Mouse (Mus musculus): ENCODE results near the gene Heatr5a.

Heatr5a gene

DNA sequence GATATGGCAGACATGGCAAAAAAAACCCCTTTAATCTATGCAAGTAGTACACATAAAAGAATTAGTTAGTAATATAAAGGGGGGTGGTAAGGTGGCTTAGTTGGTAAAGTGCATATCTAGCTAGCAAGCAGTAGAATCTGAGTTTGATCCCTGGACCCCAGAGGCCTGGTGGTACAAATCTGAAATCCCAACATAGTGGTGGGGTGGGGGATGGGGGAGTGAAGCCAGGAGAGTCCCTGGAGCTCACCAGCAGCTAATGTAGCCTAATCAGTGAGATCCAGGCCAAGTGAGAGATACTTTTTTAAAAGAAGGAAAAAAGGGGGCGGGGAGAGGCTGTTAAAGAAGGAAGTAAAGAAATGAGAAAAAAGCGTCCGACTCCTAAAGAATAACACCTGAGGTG lies 120.0 kb downstream of the Heatr5a start:
- intact Hi-C loops (cut with DNase I) = no loop called here

DNA sequence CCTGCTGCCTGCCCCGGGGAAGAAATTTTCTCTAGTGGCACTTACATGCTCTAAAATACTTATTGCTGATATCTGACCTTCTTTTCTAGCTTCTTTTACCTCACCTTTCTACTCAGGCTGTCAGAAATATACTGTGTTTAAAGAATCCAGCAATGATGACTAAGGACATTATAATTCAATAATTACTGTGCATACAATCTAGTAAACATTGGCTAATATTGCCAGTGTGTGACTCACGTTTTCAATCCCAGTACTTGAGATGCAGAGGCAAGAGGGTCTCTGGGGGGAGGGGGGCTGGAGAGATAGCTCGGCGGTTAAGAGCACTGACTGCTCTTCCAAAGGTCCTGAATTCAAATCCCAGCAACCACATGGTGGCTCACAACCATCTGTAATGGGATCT lies 120.8 kb downstream of the Heatr5a start:
- intact Hi-C loops (cut with DNase I) = no loop called here

DNA sequence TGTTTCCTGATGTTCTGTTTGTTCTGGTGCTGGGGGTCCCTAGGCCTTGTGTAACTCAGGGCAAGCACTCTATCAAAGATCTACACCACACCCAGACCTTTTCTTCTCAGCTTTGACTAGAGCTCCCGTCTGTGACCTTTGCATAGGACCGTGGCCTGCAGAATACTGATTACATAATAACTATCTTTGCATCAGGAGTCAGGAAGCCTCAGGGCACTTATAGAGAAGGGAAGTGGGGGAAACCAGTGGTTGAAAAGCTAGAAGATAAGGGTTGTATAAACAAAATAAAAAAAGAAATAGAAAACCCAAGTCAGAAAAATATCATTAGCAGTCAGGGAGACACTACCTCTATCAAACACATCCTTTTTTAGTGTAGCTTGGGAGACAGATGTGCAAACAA lies 121.2 kb downstream of the Heatr5a start:
- intact Hi-C loops (cut with DNase I) = loop anchor here (5.0 kb wide), 1 partner anchor 32 kb away; no protein-coding TSS in a partner anchor

DNA sequence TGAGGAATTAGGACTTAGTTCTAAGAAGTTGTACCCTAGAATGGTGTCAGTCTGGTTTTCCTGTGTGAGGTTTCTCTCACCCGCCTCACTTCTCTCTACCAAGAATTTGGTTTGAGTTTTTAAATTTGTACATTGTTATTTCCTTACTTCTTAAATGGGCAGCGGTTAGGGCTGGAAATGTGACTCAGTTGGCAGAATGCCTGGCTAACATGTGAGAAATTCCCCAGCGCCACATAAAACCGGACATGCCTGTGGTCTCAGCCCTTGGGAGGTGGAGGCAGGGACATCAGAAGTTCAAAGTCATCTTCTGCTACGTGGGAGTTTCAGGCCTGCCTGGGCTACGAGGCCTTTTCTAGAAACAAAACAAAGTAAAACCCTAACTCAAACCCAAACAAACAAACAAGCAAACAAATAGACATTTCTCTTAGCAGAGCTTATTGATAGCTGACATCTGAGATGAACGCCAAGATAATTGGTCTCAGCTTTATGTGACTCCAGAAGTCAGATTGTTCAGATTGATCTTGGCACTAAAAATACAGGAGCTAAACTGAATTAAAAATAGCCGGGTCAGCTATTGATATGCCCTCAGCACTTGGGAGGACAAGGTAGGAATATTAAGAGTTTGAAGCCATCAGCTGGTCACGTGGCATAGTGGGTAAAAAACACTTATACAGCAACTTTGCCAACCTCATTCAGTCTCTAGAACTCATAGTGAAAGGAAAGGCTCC lies 123.0 kb downstream of the Heatr5a start:
- intact Hi-C loops (cut with DNase I) = loop anchor here (5.0 kb wide), 1 partner anchor 34 kb away; no protein-coding TSS in a partner anchor

DNA sequence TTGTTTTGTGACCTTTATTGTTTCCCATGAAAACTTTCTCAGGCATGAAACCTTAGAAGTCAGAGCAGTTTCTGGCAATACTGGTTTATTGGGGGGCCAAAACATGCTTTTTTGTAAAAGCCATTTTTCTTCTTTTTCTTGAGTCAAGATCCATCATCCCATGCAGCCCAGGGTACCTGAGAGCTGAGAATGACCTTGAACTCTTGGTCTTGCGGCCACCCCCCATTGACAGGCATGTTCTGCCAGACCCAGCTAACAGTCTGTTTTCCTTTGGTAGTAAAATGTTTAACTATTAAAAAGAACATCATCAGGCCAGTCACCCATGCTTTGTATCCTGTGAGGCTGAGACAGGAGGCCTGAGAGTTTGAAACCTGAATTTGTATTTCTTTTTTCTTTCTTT lies 125.9 kb downstream of the Heatr5a start:
- intact Hi-C loops (cut with DNase I) = loop anchor here (5.0 kb wide), 1 partner anchor 37 kb away; no protein-coding TSS in a partner anchor

DNA sequence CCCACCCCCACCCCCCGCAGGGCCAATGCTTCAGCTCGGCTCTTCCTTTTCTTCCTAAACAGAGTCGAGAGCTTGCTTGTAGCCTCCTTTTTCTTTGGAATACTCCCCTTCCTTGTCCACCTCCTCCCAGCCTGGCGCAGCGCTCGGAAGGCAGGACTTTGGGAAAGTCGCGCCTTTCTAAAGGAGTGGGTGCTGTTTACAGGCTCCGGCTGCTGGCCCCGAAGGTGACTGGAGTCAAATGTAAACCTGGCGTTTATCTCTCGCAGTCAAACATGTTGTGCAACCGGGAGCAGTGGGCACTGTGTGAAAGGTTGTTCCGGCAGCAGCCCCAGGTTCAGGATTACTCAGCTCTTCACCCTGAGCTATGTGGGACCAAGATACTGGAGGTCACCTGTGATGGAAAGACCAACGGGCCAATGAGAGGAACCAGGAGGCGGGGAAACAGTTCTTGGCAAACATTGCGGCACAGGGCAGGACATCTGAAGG lies 126.3 kb downstream of the Heatr5a start:
- intact Hi-C loops (cut with DNase I) = loop anchor here (5.0 kb wide), 1 partner anchor 37 kb away; no protein-coding TSS in a partner anchor

DNA sequence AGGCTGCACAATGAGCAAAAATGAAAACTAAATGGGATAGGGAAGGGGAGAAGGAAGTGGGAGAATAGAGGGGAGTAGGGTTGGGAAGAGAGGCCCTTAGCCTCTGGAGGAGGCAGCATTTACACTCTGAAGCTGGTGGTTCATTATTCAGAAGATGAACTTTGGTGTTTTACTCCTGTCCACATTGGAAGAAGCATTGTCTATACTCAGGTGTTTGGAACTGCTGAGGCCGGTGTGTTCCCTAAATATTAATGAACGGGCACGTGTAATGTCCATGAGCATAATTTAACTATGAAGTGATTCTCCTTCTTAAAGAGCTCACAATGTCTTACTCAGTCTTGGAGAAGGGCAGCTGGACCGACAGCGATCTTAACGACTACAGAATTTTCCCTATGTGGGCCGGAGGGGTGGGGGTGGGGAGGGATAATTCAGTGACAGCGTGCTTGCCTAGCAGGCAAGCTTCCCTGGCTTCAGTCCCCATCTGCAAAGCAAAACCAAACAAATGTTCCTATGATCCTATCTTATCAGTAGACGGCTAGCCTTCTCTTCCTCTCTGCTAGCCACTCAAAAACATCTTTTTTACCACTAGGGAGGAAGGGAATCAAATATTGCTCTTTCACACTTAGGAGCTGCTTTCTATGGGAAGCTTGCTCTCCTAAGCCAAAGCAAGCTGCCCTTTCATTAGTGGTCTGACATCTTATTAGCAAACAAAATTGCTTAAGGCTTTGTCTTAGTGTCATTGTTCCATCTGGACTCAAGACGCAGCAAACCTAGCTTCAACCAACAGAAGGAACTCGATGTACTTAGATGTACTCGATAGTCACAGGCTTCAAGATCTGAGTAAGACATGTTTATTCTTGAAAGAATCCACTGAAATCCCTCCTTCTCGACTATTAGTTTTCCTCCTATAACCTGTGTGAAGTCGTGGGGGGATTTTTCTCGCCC lies 127.3 kb downstream of the Heatr5a start:
- intact Hi-C loops (cut with DNase I) = no loop called here

DNA sequence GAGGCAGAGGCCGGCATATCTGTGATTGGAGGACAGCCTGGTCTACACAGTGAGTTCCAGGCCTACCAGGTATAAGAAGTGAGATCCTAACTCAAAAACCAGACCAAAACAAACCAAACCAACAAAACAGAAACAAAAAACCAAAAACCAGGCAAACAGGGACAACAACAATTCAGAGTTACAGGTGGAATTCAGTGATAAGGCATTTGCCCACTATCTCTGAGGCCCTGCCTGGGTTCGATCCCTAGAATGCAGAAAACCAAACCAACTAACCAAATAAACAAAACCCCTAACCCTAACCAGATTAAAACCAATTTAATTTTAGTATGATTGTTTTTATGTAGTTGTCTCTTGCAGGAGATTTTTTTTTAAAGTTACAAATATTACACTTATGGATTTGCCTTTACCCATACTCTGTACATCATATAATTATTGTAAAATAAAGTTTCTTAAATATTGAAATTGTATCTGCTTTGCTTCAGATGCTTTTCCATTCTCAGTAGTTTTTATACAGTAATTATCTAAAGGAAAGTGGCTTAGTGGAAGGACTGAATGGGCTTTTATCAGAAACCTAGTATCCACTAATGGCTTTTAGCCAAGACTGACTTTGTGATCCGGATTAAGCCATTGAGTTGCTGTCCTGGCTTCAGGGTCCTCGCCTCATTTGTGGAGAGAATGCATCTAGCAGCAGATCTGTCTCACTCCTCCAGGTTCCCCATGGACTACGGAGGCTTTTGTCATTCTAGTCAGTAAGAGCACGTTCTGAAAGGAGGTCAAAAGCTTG lies 128.8 kb downstream of the Heatr5a start:
- intact Hi-C loops (cut with DNase I) = no loop called here

DNA sequence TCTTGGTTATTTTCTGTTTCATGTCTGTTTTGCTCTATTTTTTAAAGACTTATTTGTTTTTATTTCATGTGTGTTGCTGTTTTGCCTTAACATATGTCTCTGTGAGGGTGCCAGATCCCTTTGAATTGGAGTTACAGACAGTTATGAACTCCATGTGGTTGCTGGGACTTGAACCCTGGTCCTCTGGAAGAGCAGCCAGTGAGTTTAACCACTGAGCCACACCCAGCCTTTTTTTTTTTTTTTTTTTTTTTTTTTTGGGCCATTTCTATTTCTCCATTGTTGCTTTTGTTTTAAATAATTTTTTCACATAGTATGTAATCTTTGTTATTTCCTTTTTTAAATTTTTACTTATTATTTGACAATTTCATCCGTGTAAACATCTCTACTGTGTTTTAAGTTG lies 131.3 kb downstream of the Heatr5a start:
- intact Hi-C loops (cut with DNase I) = no loop called here

DNA sequence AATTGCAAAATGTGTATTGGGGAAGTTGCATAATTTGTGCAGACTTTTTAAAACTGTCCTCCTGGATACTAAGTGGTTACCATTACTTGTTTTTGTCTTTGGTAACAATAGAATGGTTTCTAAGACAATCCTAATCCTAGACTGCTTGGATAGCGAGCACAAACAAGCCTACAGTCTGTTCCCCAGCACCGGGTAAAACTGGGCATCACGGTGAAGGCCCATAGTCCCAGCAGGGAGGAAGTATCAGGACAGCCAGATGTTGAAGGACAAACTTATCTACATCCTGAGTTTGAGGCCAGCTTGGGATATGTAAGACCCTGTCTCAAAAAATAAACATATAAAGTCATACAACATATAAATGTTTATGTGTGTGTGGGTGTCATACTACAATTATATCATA lies 135.9 kb downstream of the Heatr5a start:
- intact Hi-C loops (cut with DNase I) = no loop called here

DNA sequence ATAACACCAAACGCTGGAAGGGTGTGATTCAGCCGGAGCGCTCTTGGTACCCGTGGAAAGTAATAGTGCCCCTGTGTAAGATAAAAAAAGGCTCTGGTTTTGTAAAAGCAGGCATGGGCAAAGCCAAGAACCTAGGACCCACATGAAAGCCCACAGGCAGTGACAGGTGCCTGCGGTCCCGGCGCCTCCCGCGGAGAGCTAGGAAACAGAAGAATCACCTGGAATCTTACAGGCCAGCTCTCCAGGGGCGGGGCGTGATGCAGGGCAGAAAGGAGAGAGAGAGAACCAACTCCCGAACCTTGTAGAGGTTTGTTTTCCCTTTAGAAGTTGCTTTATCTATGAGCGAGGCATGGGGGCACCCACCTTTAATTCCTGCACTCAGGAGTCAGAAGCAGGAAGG lies 139.2 kb downstream of the Heatr5a start:
- intact Hi-C loops (cut with DNase I) = no loop called here

DNA sequence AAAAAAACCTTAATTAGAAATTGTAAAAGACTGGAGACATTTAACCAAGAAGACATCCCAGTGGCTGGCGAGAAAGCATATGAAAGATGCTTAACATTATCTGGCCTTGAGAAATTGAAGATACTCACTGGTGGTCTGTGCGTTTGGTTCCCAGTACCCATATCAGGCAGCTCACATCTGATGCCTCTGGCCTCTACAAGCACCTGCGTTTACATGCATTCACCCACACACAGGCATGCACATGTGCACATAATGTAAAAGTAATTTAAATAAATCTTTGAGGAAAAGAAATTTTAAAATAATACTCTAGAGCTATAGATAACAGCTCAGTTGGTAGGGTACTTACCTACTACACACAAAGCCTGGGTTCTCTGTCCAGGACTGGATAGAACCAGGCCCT lies 139.8 kb downstream of the Heatr5a start:
- intact Hi-C loops (cut with DNase I) = no loop called here

DNA sequence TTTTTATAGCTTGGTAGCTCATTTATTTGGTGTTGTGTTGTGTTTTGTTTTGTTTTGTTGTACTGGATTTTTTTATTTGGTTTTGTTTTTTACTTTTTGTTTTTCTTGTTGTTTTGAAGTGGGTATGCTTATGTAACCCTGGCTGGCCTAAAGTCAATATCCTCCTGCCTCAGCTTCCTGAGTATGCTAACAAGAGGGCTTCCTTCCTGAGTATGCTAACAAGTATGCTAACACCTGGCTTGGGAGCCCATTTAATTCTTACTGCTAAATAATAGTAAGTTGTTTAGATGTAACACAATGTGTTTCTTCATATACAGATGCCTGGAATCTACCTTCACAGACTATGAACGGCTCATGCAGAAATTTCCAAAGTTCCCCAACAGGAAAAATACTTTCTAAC lies 140.4 kb downstream of the Heatr5a start:
- intact Hi-C loops (cut with DNase I) = no loop called here

DNA sequence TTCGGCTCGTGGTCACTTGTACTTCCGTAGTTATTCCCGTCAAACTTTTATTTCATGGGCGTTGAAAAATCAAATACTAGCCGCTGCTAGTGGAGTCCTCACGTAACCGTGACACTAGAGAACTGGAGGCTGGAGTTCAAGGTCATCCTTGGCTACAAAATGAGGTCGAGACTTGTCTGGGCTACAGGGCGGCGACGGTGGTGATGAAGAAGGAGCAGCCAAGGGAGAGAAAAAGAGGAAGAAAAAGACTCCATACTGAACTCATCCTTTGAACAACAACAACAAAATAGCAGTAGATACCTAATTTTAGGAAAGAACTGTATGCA lies 141.1 kb downstream of the Heatr5a start:
- intact Hi-C loops (cut with DNase I) = no loop called here

DNA sequence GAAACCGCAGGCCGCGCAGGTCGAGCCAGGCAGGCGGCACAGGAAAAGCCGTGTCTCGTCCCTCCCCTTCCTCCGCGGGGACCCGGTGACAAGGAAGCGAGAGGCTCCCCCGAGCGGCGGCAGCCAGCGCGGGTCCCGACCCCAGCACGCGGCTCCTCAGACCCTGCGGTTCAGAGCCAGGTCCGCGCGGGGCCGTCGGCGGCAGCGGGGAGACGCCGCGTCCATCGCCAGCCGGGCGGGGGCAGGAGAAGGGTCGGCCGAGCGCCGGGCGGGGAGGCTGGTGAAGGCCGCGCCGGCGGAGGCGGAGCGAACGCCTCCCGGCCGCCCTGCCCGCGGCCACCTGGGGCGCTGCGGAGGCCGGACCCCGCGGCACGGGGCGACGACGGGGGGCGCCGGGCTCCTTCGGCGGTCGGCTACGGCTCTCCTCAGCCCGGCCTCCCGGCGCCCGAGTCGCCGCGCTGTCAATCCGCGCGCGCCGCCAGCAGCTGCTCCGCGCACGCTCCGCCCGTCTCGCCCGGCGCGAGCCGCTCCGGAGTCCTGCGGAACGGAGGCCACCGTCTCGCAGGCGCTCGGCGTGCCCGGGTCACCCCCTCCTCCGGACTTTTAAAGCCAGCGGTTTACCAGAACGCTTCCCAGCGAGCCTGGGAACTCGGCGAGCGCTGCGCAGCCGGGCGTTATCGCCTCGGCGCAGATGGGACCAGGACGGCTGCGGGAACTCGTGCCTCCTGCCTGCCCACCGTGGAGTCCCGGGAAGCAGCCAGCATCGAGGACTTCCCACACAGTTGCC lies 141.6 kb downstream of the Heatr5a start, which contains the start of gene Hectd1:
Gene Hectd1, minus strand, starts transcription at position 247 of the 787 bp plus-strand sequence.
- intact Hi-C loops (cut with DNase I) = loop anchor here (5.0 kb wide), 1 partner anchor 53 kb away; no protein-coding TSS in a partner anchor

DNA sequence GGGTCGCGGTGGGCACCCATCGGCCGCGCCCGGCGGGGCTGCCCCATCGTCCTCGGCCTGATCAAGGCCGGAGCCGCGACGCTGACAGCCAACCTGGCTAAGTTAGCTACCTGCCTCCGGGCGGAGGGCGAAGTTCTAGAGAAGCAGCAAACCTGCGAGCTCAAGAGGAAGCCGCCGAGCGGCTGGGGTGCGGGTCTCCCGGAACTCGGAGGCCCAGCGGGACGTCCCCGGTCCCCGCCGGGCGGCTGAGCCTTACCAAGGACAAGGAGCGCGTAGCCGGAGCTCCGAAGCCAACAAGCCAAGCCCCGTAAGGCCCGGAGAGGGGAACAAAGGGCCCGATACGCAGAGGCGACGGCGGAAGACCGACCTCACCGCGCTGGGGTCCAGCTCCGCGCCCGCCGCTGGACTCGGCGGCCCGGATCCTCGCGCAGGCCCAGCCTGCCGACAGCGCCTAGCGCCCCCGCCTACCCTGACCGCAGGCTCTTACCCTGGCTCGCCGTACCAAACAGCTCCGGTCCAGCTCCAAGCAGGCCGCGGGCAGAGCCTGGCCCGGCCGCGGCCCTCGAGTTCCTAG lies 142.3 kb downstream of the Heatr5a start:
- intact Hi-C loops (cut with DNase I) = loop anchor here (5.0 kb wide), 1 partner anchor 53 kb away; no protein-coding TSS in a partner anchor

DNA sequence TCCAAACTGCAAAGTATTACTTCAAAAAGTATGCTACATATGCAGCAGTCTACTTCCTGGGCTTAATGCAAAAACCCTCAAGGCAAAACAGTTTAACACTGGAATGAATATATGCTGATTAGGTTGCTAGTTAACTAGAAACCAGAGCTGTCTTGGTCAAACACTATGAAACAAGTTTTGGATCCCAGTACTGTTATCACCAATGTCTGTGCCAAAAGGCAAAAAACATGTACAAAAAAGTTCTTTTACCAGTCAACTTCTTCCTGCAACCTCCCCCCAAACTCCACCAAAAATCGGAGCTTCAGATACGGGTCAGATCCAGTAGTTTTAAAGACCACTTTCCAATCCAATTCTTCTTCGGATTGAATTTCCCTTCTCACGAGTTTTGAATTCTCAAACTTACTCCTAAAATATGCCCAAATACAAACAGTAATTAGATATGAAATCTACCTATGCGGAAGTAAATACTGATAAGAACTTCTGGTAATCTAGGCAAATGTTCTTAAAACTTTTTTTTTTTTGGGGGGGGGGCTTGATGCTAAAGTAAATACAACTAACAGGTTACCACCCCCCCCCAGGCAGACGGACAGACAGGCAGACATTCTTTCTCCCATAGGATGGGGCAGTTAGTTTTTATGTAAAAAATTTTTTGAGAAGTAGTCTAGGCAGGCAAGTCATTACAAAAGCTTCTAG lies 143.0 kb downstream of the Heatr5a start:
- intact Hi-C loops (cut with DNase I) = loop anchor here (5.0 kb wide), 1 partner anchor 54 kb away; no protein-coding TSS in a partner anchor

Data from adrenal gland (tissue).